Mouse (Mus musculus): Measurements from ENCODE around the gene Guca1a.

DNA sequence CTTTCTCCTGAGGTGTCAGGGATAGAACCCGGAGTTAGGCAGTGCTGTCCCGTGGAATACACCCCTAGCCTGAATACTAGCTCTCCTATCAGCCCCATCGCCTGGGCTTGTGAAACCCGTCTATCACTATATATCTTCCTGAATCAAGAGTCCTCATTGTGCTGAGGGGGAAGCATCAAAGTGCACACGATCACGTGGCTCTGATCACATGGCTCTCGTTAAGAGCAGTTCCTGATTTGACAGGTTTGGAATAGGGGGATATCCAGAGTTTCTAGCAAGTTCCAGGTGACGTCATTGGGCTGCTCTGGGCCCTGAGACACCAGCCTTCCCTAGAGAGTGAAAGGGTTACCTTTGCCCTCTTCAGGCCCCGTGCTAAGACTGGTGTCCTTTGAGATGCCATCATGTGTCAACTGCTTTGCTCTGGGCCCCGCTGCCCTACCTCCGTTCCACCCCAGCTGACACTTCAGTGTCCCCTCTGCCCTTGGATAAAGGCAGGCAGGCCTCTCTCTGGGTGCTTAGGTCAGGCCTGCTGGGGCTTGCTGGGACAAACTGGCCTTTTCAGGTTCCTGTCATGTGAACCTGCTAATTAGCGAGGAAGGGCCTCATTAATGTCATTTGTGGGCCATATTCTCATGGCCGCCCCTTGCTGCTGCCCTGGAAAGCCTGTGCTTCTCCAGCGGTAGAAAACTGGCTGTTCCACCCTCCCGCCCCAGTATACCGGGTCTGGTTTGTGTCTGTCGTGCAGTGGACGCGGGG, 41.1 kb upstream of the Guca1a start:
- no peak for TF ChIP-seq NELFE (IDR thresholded peaks at IDR 0.05; ENCODE audit: low read depth, low read length)
- TF ChIP-seq MAX (IDR thresholded peaks at IDR 0.05; ENCODE audit: low read length), result no peak
- no peak for TF ChIP-seq RCOR1 (conservative IDR thresholded peaks at IDR 0.05; ENCODE audit: low read depth, low read length)
- TF ChIP-seq CTCF (conservative IDR thresholded peaks at IDR 0.05 in 1 of 2, IDR thresholded peaks at IDR 0.05 in 1 of 2; ENCODE audit: low read depth in 2 of 2, low read length in 2 of 2), result no peak
- no peak for TF ChIP-seq MAZ (IDR thresholded peaks at IDR 0.05; ENCODE audit: low read depth, low read length)
- no peak for TF ChIP-seq UBTF (IDR thresholded peaks at IDR 0.05; ENCODE audit: low read depth, low read length)
- TF ChIP-seq CHD2 (IDR thresholded peaks at IDR 0.05; ENCODE audit: low read length), result no peak
- TF ChIP-seq NRF1 (IDR thresholded peaks at IDR 0.05; ENCODE audit: low read depth, low read length), result no peak
- TF ChIP-seq POLR2A (IDR thresholded peaks at IDR 0.05; ENCODE audit: low read depth, low read length), result no peak
- TF ChIP-seq EP300 (IDR thresholded peaks at IDR 0.05; ENCODE audit: low read length), result no peak
- TF ChIP-seq RAD21 (IDR thresholded peaks at IDR 0.05; ENCODE audit: low read depth, low read length), result no peak
- TF ChIP-seq ZKSCAN1 (IDR thresholded peaks at IDR 0.05; ENCODE audit: borderline replicate concordance, low read depth, low read length), result no peak
- TF ChIP-seq BHLHE40 (IDR thresholded peaks at IDR 0.05; ENCODE audit: low read depth, low read length), result no peak
